7 mouse cellular contexts compared by ENCODE assay signal in the genomic region with DNA sequence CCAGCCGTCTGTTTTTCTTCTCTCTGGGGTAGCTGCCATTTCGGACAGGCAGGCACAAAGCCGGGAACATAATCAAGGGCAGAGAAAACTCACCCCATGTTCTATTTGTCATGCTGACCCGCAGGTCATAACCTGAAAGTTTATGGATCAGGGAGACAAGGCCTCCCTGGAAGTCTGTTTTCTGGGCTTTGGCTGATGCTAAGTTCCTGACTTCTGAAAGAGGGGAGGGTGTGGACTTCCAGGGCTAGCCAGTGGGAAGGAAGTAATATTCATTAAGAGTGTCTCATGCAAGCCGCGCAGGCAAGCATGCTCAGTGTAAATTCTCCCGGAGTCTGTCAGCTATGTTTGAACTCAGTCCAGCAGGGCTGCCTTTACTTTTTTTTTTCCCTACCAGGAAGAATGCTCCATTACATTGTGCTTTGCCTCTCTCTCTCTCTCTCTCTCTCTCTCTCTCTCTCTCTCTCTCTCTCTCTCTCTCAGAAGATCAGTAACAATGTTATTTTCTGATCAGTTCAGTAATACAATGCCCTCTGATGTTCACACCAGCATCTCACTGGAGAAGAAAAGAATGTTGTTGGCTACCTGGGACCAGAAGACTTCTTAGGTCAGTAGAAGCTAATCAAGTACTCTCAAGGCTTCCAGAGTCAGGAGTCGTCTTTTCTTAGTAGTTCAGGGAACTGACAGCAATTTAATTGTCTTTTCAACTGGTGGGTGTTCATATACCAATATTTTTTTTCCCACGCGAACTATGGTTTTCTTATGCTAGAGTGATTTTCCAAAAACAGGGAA.
A peak's percentile ranks its signal among the peaks of the same experiment; 100 is the strongest.
DNase-seq lines count a peak whose midpoint lies in the region; ATAC-seq and TF ChIP-seq lines count a peak whose summit lies in the region.

No protein-coding gene starts in this region.

- H3K36me3 ChIP-seq in heart, embryonic 16.5 days (ENCODE audit: control insufficient read depth, insufficient read depth), result no peaks in the 10 kb centered on the region
- no peaks in the 10 kb centered on the region for H3K36me3 ChIP-seq in midbrain, embryonic 14.5 days (ENCODE audit: control insufficient read depth, insufficient read depth, low read length)
- H3K36me3 ChIP-seq in thymus, adult 2 months (ENCODE audit: control insufficient read depth, insufficient read depth, low read length), result no peaks in the 10 kb centered on the region

- 0 out of 2 replicates have a peak overlapping the region, but pooled peaks have one; percentile 45 for H3K9ac ChIP-seq in heart, embryonic 16.5 days (ENCODE audit: low read length)
- no peak overlapping the region for H3K9ac ChIP-seq in midbrain, embryonic 14.5 days (replicated peaks; ENCODE audit: low read length)

- peak overlapping the region; percentile 56 for H3K27ac ChIP-seq in bone marrow macrophage, adult 2 months (ENCODE audit: insufficient read depth, low read depth, low read length)
- peak overlapping the region; percentile 83 for H3K27ac ChIP-seq in heart, embryonic 16.5 days (ENCODE audit: low read length)
- peak overlapping the region; percentile 68 for H3K27ac ChIP-seq in midbrain, embryonic 14.5 days (replicated peaks; ENCODE audit: low read depth, low read length)
- no peak overlapping the region for H3K27ac ChIP-seq in thymus, adult 2 months (ENCODE audit: control insufficient read depth, insufficient read depth, low read length)

- peak; percentile 84 for ATAC-seq in heart, embryonic 16.5 days (replicated peaks; ENCODE audit: extremely low read depth, insufficient read depth, low FRiP score)
- no peak for ATAC-seq in midbrain, embryonic 14.5 days (ENCODE audit: low FRiP score, low TSS enrichment)
- ATAC-seq in CD4-positive, CD25-positive, alpha-beta regulatory T cell, adult 4 months, result no peak

- peak overlapping the region; percentile 36 for H3K4me3 ChIP-seq in bone marrow macrophage, adult 2 months (ENCODE audit: insufficient read depth, low read length)
- no peak overlapping the region; the same call in 1 of the 2 replicates for H3K4me3 ChIP-seq in heart, embryonic 16.5 days (ENCODE audit: low read length)
- peak overlapping the region; percentile 12; the same call in 1 of the 2 replicates for H3K4me3 ChIP-seq in midbrain, embryonic 14.5 days (replicated peaks; ENCODE audit: low read depth, low read length)
- H3K4me3 ChIP-seq in thymus, adult 2 months (ENCODE audit: control insufficient read depth, insufficient read depth, low read length), result no peak overlapping the region

- H3K4me2 ChIP-seq in heart, embryonic 16.5 days (ENCODE audit: low read depth, low read length), result peak overlapping the region; percentile 45
- peak overlapping the region; percentile 39 for H3K4me2 ChIP-seq in midbrain, embryonic 14.5 days (ENCODE audit: low read length)

- whole genome bisulfite sequencing in heart, embryonic 16.5 days, result 29% methylated on average over 10 of the region's 10 CpGs
- 9% methylated on average over 10 of the region's 10 CpGs for WGBS in midbrain, embryonic 14.5 days
- WGBS in thymus, adult 2 months, result 42% methylated on average over 10 of the region's 10 CpGs

- TF ChIP-seq POLR2A in bone marrow macrophage, adult 2 months (IDR thresholded peaks at IDR 0.05; ENCODE audit: borderline replicate concordance, low read depth, low read length), result no peak
- no peak for TF ChIP-seq POLR2A in thymus, adult 2 months (IDR thresholded peaks at IDR 0.05; ENCODE audit: control insufficient read depth, extremely low read depth, insufficient read depth, low read length, poor library complexity)

- no peak for TF ChIP-seq CTCF in bone marrow macrophage, adult 2 months (IDR thresholded peaks at IDR 0.05; ENCODE audit: low read depth, low read length)
- TF ChIP-seq CTCF in thymus, adult 2 months (IDR thresholded peaks at IDR 0.05; ENCODE audit: borderline replicate concordance, control insufficient read depth, extremely low read depth, insufficient read depth, low read length, poor library complexity), result no peak

- peaks cover 15% of the 10 kb centered on the region for H3K4me1 ChIP-seq in bone marrow macrophage, adult 2 months (ENCODE audit: control insufficient read depth, insufficient read depth, low read length)
- peaks cover 14% of the 10 kb centered on the region for H3K4me1 ChIP-seq in heart, embryonic 16.5 days (ENCODE audit: control insufficient read depth, insufficient read depth, low read length)
- H3K4me1 ChIP-seq in midbrain, embryonic 14.5 days (ENCODE audit: control insufficient read depth, insufficient read depth, low read length), result peaks cover 25% of the 10 kb centered on the region
- H3K4me1 ChIP-seq in thymus, adult 2 months (replicated peaks; ENCODE audit: control insufficient read depth, insufficient read depth, low read length), result no peaks in the 10 kb centered on the region

- peak; percentile 69 for DNase-seq in fibroblast of lung, adult 2 months (ENCODE audit: low read depth)
- peak; percentile 50 to 74 for DNase-seq in kidney, postnatal 25 days
- DNase-seq in midbrain, embryonic 14.5 days, result peak; percentile 71
- no peak for DNase-seq in thymus, adult 2 months

- no peaks in the 10 kb centered on the region for H3K27me3 ChIP-seq in heart, embryonic 16.5 days (ENCODE audit: control insufficient read depth, insufficient read depth, low read length)
- no peaks in the 10 kb centered on the region for H3K27me3 ChIP-seq in midbrain, embryonic 14.5 days (ENCODE audit: control insufficient read depth, insufficient read depth, low read length)
- no peaks in the 10 kb centered on the region for H3K27me3 ChIP-seq in thymus, adult 2 months (ENCODE audit: control insufficient read depth, insufficient read depth, low read length)

- H3K9me3 ChIP-seq in heart, embryonic 16.5 days (replicated peaks; ENCODE audit: control insufficient read depth, low read length), result no peaks in the 10 kb centered on the region
- no peaks in the 10 kb centered on the region for H3K9me3 ChIP-seq in midbrain, embryonic 14.5 days (ENCODE audit: control insufficient read depth, low read length)

Comparison
In these comparisons a context has a peak if more than half of its experiments do, and no peak if none do; other contexts are left out.
1. H3K4me3 ChIP-seq: peak in bone marrow macrophage, adult 2 months (single experiment) and midbrain, embryonic 14.5 days (single experiment); none in heart, embryonic 16.5 days (single experiment) and thymus, adult 2 months (single experiment).